Mouse (Mus musculus): Measurements from ENCODE around the gene Tspan1. TPM values are rescaled to one million over a fixed set of nuclear protein-coding genes. Genes with fewer than 3 reads are reported as not detected.
A peak's percentile ranks its signal among the peaks of the same experiment; 100 is the strongest.

The Tspan1 gene
- polyA plus RNA-seq, 1 experiment from 2014 or later: 0.06 TPM

GRCm38 (mm10) chr4:116165708-116166407 lies 1.5 kb downstream of the Tspan1 start:
- CTCF ChIA-PET: no interaction called here
- in situ Hi-C loops (cut with MboI; ENCODE audit: low pct_unique_long_range_greater_than_20kb): no loop called here
- no peak for DNase-seq (ENCODE audit: low read depth, low spot score)
- TF ChIP-seq CTCF (IDR thresholded peaks at IDR 0.05): no peak
- no peak for ATAC-seq
- POLR2A ChIA-PET: no interaction called here
- no peaks in the 10 kb centered on the region for H3K27me3 ChIP-seq

DNA sequence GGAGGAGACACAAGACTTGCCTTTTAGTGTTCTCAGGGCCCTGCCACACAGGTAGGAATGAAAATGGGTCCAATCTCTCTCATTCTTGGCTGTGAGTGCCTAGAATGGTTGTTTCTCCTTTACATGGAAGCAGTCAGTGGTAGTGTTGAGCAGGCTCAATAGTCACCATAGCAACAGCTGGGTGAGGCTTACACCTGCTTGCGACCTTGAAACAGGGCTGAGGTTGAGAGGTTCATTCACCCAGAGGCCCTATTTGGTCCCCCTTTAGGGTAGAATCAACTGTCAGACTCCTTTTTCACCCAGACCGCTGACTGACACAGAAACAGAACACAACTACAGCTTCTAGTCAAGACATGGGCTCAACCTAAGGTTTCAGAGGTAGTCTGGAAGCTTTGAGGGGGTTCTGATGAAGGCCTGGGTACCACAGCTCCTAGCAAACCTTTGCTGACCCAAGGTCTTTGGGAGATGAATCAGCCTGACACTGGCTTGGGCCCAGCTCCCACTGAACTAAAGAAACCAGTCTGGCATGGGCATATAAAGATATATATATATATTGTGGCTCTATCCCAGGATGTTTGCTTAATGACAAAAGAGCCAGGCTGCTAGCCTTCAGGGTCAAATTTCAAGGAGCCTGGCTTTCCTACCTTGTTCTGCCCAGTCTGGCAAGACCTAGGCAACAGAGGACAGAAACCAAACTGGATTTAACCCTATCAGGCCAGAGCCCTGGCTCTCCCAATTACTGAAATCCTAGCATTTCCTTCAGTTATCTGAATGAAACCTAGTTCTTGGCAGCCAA lies 2.4 kb downstream of the Tspan1 start:
- CTCF ChIA-PET: no interaction called here
- ATAC-seq (no peak), DNase-seq (ENCODE audit: low read depth, low spot score) (no peak)
- no peak for TF ChIP-seq CTCF (IDR thresholded peaks at IDR 0.05)
- POLR2A ChIA-PET: interaction anchor here (0.6 kb wide), 1 partner anchor 16 kb away, joined by 3 read pairs; no protein-coding TSS in a partner anchor
- H3K27me3 ChIP-seq: no peaks in the 10 kb centered on the region
- in situ Hi-C loops (cut with MboI; ENCODE audit: low pct_unique_long_range_greater_than_20kb): no loop called here

- no peak for TF ChIP-seq CTCF (IDR thresholded peaks at IDR 0.05)
- ChIA-PET CTCF (no interaction called here), POLR2A (no interaction called here)
- ATAC-seq: no peak
- DNase-seq (ENCODE audit: low read depth, low spot score): no peak
- no peaks in the 10 kb centered on the region for H3K27me3 ChIP-seq
- in situ Hi-C loops (cut with MboI; ENCODE audit: low pct_unique_long_range_greater_than_20kb): no loop called here
Measured at GRCm38 (mm10) chr4:116162142-116162541, 5.3 kb downstream of the Tspan1 start.

GRCm38 (mm10) chr4:116160769-116161168 lies 6.6 kb downstream of the Tspan1 start:
- no peak for DNase-seq (ENCODE audit: low read depth, low spot score)
- POLR2A ChIA-PET: no interaction called here
- no peak for ATAC-seq
- CTCF ChIA-PET: no interaction called here
- no peak for TF ChIP-seq CTCF (IDR thresholded peaks at IDR 0.05)
- H3K27me3 ChIP-seq: no peaks in the 10 kb centered on the region
- in situ Hi-C loops (cut with MboI; ENCODE audit: low pct_unique_long_range_greater_than_20kb): no loop called here

DNA sequence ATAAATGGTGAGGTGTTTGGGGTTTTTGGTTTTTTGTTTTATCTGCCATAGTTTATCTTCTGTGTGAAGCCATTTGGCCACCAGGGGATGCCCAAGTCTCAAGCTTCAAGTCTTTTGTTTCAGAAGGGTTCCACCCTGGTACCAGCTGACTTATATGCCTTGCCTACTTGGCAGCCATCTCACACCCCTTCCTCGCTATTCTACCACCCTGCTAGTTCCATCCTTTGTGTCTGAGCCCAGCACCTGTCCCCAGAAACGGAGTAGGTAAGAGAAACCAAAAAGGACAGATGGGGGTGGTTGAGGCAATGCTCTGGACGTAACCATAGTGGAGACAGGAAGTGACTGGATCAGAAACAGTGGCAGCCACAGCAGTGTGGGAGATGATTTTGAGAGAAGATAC lies 7.5 kb downstream of the Tspan1 start:
- DNase-seq (ENCODE audit: low read depth, low spot score): no peak
- in situ Hi-C loops (cut with MboI; ENCODE audit: low pct_unique_long_range_greater_than_20kb): no loop called here
- TF ChIP-seq CTCF (IDR thresholded peaks at IDR 0.05): no peak
- ATAC-seq: no peak
- POLR2A ChIA-PET: interaction anchor here (0.5 kb wide), 1 partner anchor 11 kb away, joined by 3 read pairs; no protein-coding TSS in a partner anchor
- CTCF ChIA-PET: no interaction called here
- H3K27me3 ChIP-seq: no peaks in the 10 kb centered on the region

- no peak for DNase-seq (ENCODE audit: low read depth, low spot score)
- no peaks in the 10 kb centered on the region for H3K27me3 ChIP-seq
- no peak for ATAC-seq
- TF ChIP-seq CTCF (IDR thresholded peaks at IDR 0.05): no peak
- POLR2A ChIA-PET: no interaction called here
- CTCF ChIA-PET: interaction anchor here (1.1 to 1.6 kb wide), 2 partner anchors 18 to 34 kb away, joined by 3 read pairs; partner anchors contain the start of genes Pomgnt1 and Rad54l
- in situ Hi-C loops (cut with MboI; ENCODE audit: low pct_unique_long_range_greater_than_20kb): no loop called here
Measured at GRCm38 (mm10) chr4:116157882-116158281, 9.5 kb downstream of the Tspan1 start.

GRCm38 (mm10) chr4:116152702-116153101 lies 14.7 kb downstream of the Tspan1 start:
- ChIA-PET CTCF (no interaction called here), POLR2A (no interaction called here)
- no peak for TF ChIP-seq CTCF (IDR thresholded peaks at IDR 0.05)

DNA sequence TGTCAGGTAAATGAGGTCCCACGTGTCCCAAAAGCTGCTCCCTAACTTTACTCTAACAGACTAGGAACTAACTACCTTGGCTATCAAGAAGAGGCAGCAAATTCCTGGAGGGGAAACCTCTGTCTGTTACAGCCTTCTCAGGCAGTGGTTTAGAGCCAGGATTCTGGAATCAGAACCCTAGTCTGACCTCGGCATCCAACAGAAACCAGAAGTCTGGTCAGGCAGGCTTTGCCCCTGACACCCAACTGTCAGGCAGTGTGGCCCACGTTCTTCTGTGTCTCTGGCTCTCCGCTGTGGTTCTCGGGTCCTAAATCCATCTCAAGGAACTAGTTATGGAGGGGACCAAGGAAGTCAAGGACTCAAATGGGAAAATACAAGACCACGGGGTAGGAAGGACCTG lies 16.2 kb downstream of the Tspan1 start, which contains the start of gene Lurap1:
Gene Lurap1 (minus strand): TSS at position 101 of the 400 bp plus-strand sequence.
- CTCF ChIA-PET: no interaction called here
- no peak for DNase-seq (ENCODE audit: low read depth, low spot score)
- in situ Hi-C loops (cut with MboI; ENCODE audit: low pct_unique_long_range_greater_than_20kb): no loop called here
- ATAC-seq: no peak
- POLR2A ChIA-PET: interaction anchor here (1.3 kb wide), 1 partner anchor 10 kb away, joined by 5 read pairs; no protein-coding TSS in a partner anchor
- H3K27me3 ChIP-seq: no peaks in the 10 kb centered on the region
- TF ChIP-seq CTCF (IDR thresholded peaks at IDR 0.05): no peak

More at GRCm38 (mm10) chr4:116152702-116153101, 14.7 kb downstream of the Tspan1 start:
- in situ Hi-C loops (cut with MboI; ENCODE audit: low pct_unique_long_range_greater_than_20kb): no loop called here
- no peaks in the 10 kb centered on the region for H3K27me3 ChIP-seq
- ATAC-seq (no peak), DNase-seq (ENCODE audit: low read depth, low spot score) (no peak)

DNA sequence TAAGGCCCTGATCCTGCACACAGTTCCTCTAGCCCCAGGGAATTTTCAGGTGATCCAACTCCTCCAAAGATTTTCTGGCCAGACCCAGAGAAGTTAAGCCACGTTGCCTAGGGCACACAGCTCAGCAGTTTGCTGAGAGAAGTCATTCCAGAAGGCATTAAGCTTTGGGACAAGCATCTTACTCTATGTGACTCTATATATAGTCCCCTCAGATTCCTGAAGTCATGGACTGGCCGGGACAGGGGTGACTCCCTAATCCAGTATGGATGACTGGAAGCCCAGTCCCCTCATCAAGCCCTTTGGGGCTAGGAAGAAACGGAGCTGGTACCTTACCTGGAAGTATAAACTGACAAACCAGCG lies 16.6 kb downstream of the Tspan1 start:
- POLR2A ChIA-PET: interaction anchor here (1.3 kb wide), 1 partner anchor 9 kb away, joined by 5 read pairs; no protein-coding TSS in a partner anchor
- ATAC-seq (peak; percentile 29), DNase-seq (ENCODE audit: low read depth, low spot score) (no peak)
- CTCF ChIA-PET: no interaction called here
- no peak for TF ChIP-seq CTCF (IDR thresholded peaks at IDR 0.05)
- in situ Hi-C loops (cut with MboI; ENCODE audit: low pct_unique_long_range_greater_than_20kb): no loop called here
- H3K27me3 ChIP-seq: no peaks in the 10 kb centered on the region

DNA sequence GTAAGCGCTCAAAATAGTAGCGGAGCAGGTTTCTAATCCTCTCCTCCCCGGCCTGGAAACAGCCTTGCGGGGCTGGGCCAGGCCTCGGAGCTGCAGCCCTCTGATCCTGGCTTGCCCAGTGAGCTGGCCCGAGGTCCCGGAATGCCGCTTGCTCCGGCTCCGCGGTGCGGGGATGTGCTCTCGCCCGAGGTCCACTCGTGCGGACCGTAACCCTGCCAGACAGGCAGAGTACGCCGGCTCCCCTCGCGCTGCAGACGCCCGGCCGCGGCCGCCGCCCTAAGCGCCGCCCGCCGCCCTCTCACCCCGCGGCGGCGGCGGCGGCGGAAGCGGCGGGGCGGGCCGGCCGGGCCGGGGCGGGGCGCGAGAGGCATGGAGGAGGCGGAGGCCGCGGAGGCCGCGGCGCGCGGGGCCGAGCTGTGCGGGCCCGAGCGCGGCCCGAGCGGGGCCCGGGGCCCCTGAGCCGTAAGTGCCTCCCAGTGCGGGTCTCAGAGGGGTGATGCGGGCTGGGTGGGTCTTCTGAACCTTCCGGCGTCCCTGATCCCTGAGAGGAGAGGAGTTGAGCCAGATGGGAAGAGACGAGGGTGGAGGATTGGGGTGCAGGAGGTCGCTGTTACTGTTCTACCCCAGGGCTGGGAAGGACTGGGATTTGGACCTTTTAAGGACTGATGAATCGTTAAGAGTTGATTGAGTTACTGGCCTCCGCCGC lies 17.1 kb downstream of the Tspan1 start:
- ChIA-PET CTCF (no interaction called here), POLR2A (interaction anchor here (0.6 to 1.3 kb wide), 2 partner anchors 9 to 69 kb away, joined by 3 to 5 read pairs; no protein-coding TSS in a partner anchor)
- in situ Hi-C loops (cut with MboI; ENCODE audit: low pct_unique_long_range_greater_than_20kb): no loop called here
- no peaks in the 10 kb centered on the region for H3K27me3 ChIP-seq
- TF ChIP-seq CTCF (IDR thresholded peaks at IDR 0.05): no peak
- ATAC-seq (peak; percentile 87), DNase-seq (ENCODE audit: low read depth, low spot score) (no peak)

All from Patski (cell line).